Comparison of ENCODE assay signal across 15 mouse cellular contexts in the genomic region with DNA sequence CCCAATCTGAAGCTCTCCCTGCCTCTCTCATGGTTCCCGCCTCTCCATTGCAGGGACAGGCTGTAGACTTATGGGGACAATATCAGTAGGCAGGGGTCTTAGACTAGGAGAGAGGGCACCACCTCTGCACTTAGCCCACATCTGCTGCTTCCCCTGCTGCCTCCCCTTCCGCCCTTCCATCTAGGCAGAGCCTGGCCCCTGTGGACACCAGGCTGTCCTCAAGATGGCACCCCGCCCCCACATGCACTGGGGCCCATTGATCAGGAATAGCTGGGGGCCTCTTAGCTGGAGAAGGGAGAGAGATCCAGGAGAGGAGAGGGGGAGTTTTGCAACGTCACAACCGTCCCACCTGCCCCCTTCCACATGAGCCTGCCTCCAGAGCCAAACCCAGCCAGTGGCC. TPM values are rescaled to one million over a fixed set of nuclear protein-coding genes. Genes with fewer than 3 reads are reported as not detected.
"Had no signal": no experiment of that assay in that cellular context is flagged by ENCODE, and none has a peak within 500 bp of the region (broad histone marks: within the 10 kb centered on the region; RNA-seq: fewer than 3 reads in every experiment).

Gene Tbx10, plus strand, starts transcription at position 337 of the 400 bp plus-strand sequence.

- DNase-seq: layer of hippocampus, adult 9-11 months; layer of hippocampus, postnatal 36 days; left cerebral cortex, postnatal 4 days; lung, adult 18-20 months; right cerebral cortex, postnatal 14 days; thymus, postnatal 36 days had no signal

- H3K9ac ChIP-seq: limb, embryonic 13.5 days; liver, embryonic 14.5 days; midbrain, embryonic 12.5 days had no signal

- H3K9me3 ChIP-seq: limb, embryonic 13.5 days; midbrain, embryonic 12.5 days had no signal

- H3K36me3 ChIP-seq: limb, embryonic 13.5 days; midbrain, embryonic 12.5 days had no signal

- H3K4me3 ChIP-seq: limb, embryonic 13.5 days; midbrain, embryonic 12.5 days had no signal

- ATAC-seq: inflammation-experienced regulatory T-cells, adult 6 months; midbrain, embryonic 16.5 days had no signal

- H3K27ac ChIP-seq: limb, embryonic 13.5 days; liver, embryonic 14.5 days; midbrain, embryonic 12.5 days had no signal

- H3K27me3 ChIP-seq: limb, embryonic 13.5 days; midbrain, embryonic 12.5 days had no signal

- H3K4me2 ChIP-seq: limb, embryonic 13.5 days; midbrain, embryonic 12.5 days had no signal

- H3K4me1 ChIP-seq: limb, embryonic 13.5 days; midbrain, embryonic 12.5 days had no signal

RNA-seq across cellular contexts. Expression of gene Tbx10, which starts in this region (rescaled TPM):
- polyA plus RNA-seq: inflammation-experienced regulatory T-cells, adult 6 months; limb, embryonic 13.5 days; liver, adult 2 months; midbrain, embryonic 12.5 days; midbrain, embryonic 16.5 days; neural tube, embryonic 14.5 days; spleen, adult 2 months; thymus, postnatal 0 days had no signal
